Mouse (Mus musculus) Patski (cell line): ENCODE results near the gene Tmod3. TPM values are rescaled to one million over a fixed set of nuclear protein-coding genes. Genes with fewer than 3 reads are reported as not detected.
"Not testable (repeated sequence)": the region's sequence is repeated elsewhere in the genome, so short reads cannot be mapped to it uniquely, and the experiment has no call there.

Source experiments
- ATAC-seq: fragments of 100-300 bp; one replicate; pipeline ENCODE4 v1.8.0; 2021
- CTCF ChIA-PET: fragments of 350-600 bp; sonication (Branson Sonifier 250); formaldehyde crosslinking; loops from one replicate; lab custom pipeline; 2022; ENCODE audit warnings: inconsistent platforms; lab: Charles Lee
- POLR2A ChIA-PET: fragments of 350-600 bp; sonication (Branson Sonifier 250); formaldehyde crosslinking; loops from one replicate; lab custom pipeline; 2022; ENCODE audit warnings: antibody characterized with exemption, inconsistent platforms; lab: Charles Lee
- DNase-seq: peaks from one replicate; pipeline ENCODE4 v3.0.0-alpha.2; 2011; ENCODE audit warnings: low read depth, low spot score
- H3K27me3 ChIP-seq: fragments of 371-371 bp; one replicate; pipeline ENCODE4 v1.5.1; 2021
- CTCF ChIP-seq: fragments of 100-300 bp; IDR thresholded peaks from one replicate; pipeline ENCODE4 v1.5.1; 2021
- in situ Hi-C: fragments of 300-500 bp; cut with MboI; formaldehyde crosslinking; loops from 3 replicates; pipeline ENCODE4 v1.11.1; 2018; ENCODE audit warnings: low pct_unique_long_range_greater_than_20kb, mixed read lengths
- polyA plus RNA-seq: library from polyadenylated mRNA; unstranded; gene quantifications from one replicate; pipeline ENCODE4 v1.2.3, GENCODE M21; 2021

Tmod3 gene
- polyA plus RNA-seq, 1 experiment from 2014 or later = 83.5 TPM

GRCm38 (mm10) chr9:75511236-75511939 lies 48.1 kb downstream of the Tmod3 start:
- ATAC-seq (no peak), DNase-seq (no peak)
- no peak for TF ChIP-seq CTCF
- ChIA-PET POLR2A (no interaction called here), CTCF (interaction anchor here (2.4 kb wide), 1 partner anchor 10 kb away, joined by 7 read pairs; no protein-coding TSS in a partner anchor)
- H3K27me3 ChIP-seq = no peaks in the 10 kb centered on the region
- in situ Hi-C loops = no loop called here

DNA sequence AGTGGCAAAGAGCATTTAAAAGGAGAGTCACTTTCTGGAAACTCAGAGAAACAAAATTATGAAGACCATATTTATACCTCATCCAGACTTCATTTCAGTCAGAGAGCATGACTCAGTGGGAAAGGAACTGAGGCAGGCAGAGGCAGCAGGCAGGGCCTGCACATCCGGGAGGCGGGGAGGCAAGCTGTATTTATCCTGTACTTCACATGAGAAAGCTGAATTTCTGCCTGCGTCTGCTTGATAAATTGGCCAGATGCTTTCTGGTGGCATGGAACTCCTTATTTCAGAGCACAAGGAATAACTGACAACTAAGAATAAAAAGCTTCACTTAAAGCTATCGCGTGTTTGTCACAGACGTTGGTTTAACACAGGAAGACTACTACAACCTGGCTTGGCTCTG lies 55.1 kb downstream of the Tmod3 start:
- POLR2A ChIA-PET = no interaction called here
- DNase-seq = no peak
- no peaks in the 10 kb centered on the region for H3K27me3 ChIP-seq
- no peak for TF ChIP-seq CTCF
- CTCF ChIA-PET = interaction anchor here (1.8 to 1.9 kb wide), 2 partner anchors 10 to 17 kb away, joined by 4 to 5 read pairs; no protein-coding TSS in a partner anchor
- no peak for ATAC-seq
- in situ Hi-C loops = no loop called here

DNA sequence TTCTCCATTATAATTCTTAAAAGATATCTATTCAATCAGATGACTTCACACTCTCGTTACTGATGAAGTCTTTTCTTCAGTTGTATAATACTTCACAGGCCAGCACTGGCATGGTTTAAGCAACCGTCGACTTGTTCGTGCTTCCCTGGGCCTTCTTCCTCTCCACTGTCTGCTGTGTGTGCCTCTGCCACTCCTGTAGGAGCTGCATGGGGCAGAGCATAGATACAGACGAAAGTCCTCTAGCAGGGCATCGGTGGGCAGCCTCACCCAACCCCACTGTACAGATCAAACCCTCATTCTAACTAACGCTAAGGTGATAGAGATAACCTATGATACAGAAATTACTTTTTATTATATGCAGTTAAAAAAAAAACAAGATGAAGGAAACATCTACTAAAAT lies 60.9 kb downstream of the Tmod3 start:
- ChIA-PET POLR2A (interaction anchor here (0.6 kb wide), 1 partner anchor 184 kb away, joined by 3 read pairs; no protein-coding TSS in a partner anchor), CTCF (interaction anchor here (0.6 to 1.9 kb wide), 5 partner anchors 9 to 206 kb away, joined by 3 to 5 read pairs (median 4); no protein-coding TSS in a partner anchor)
- ATAC-seq (no peak), DNase-seq (no peak)
- H3K27me3 ChIP-seq = no peaks in the 10 kb centered on the region
- TF ChIP-seq CTCF = no peak
- in situ Hi-C loops = no loop called here

GRCm38 (mm10) chr9:75495945-75496344 lies 63.5 kb downstream of the Tmod3 start:
- CTCF ChIA-PET = no interaction called here
- no peak for TF ChIP-seq CTCF
- in situ Hi-C loops = no loop called here
- no peak for ATAC-seq
- POLR2A ChIA-PET = interaction anchor here (1.3 kb wide), 1 partner anchor 9 kb away, joined by 4 read pairs; no protein-coding TSS in a partner anchor
- H3K27me3 ChIP-seq = no peaks in the 10 kb centered on the region
- no peak for DNase-seq

DNA sequence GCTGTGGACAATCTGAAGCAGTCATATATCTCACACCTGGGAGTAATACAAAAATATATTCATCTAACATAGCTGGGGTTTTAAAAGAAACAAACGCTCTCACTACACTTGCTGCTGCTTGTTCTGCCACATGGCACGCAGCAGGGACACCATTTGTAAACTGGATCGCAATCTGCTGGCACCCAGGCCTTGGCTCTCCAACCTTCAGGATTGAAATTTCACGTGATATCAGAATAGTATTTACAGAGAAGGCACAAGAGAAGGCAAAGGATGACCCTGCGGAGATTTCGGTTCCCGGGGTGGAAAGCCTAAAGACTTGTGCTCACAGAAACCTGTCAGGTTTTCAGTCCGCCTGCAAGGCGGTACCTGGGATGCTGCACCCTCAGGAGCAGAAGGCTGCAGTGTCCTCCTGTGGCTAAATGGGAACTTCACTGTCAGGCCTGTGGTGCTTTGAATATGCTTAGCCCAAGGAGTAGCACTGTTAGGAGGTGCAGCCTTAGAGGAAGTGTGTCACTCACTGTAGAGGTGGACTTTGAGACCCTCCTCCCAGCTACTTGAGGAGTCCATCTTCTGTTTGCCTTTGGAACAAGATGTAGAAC lies 65.0 kb downstream of the Tmod3 start:
- CTCF ChIA-PET = interaction anchor here (0.6 kb wide), 1 partner anchor 841 kb away, joined by 3 read pairs; no protein-coding TSS in a partner anchor
- POLR2A ChIA-PET = interaction anchor here (1.3 kb wide), 1 partner anchor 8 kb away, joined by 4 read pairs; no protein-coding TSS in a partner anchor
- no peak for ATAC-seq
- TF ChIP-seq CTCF = no peak
- no peaks in the 10 kb centered on the region for H3K27me3 ChIP-seq
- DNase-seq = no peak
- in situ Hi-C loops = no loop called here

- CTCF ChIA-PET, H3K27me3 ChIP-seq, DNase-seq, POLR2A ChIA-PET, ATAC-seq, in situ Hi-C loops: not testable (repeated sequence)
These were observed 71.2 kb downstream of the Tmod3 start for GRCm38 (mm10) chr9:75488255-75488654.

GRCm38 (mm10) chr9:75485231-75485630 lies 74.2 kb downstream of the Tmod3 start:
- POLR2A ChIA-PET = interaction anchor here (1.1 kb wide), 1 partner anchor 38 kb away, joined by 3 read pairs; no protein-coding TSS in a partner anchor
- no peaks in the 10 kb centered on the region for H3K27me3 ChIP-seq
- CTCF ChIA-PET = interaction anchor here (0.9 to 2.7 kb wide), 4 partner anchors 9 to 30 kb away, joined by 3 to 7 read pairs (median 4); no protein-coding TSS in a partner anchor
- no peak for DNase-seq
- no peak for ATAC-seq
- TF ChIP-seq CTCF = no peak
- in situ Hi-C loops = no loop called here

- in situ Hi-C loops = no loop called here
- ATAC-seq = no peak
- TF ChIP-seq CTCF = no peak
- no peak for DNase-seq
- ChIA-PET CTCF (no interaction called here), POLR2A (interaction anchor here (0.8 kb wide), 1 partner anchor 9 kb away, joined by 3 read pairs; no protein-coding TSS in a partner anchor)
- no peaks in the 10 kb centered on the region for H3K27me3 ChIP-seq
These were observed 78.9 kb downstream of the Tmod3 start for GRCm38 (mm10) chr9:75480536-75481075.

- TF ChIP-seq CTCF = no peak
- in situ Hi-C loops = no loop called here
- POLR2A ChIA-PET = no interaction called here
- DNase-seq (no peak), ATAC-seq (no peak)
- no peaks in the 10 kb centered on the region for H3K27me3 ChIP-seq
- CTCF ChIA-PET = interaction anchor here (0.7 kb wide), 1 partner anchor 13 kb away, joined by 3 read pairs; no protein-coding TSS in a partner anchor
These were observed 80.2 kb downstream of the Tmod3 start for GRCm38 (mm10) chr9:75479106-75479725.

- no peak for TF ChIP-seq CTCF
- no peak for ATAC-seq
- POLR2A ChIA-PET = no interaction called here
These were observed 82.2 kb downstream of the Tmod3 start for GRCm38 (mm10) chr9:75477212-75477611.

More at GRCm38 (mm10) chr9:75477212-75477611, 82.2 kb downstream of the Tmod3 start:
- H3K27me3 ChIP-seq = no peaks in the 10 kb centered on the region
- in situ Hi-C loops = no loop called here
- DNase-seq = no peak
- CTCF ChIA-PET = interaction anchor here (1.1 to 2.1 kb wide), 3 partner anchors 8 to 36 kb away, joined by 3 to 7 read pairs (median 3); partner anchors contain the start of gene Leo1
